Mouse (Mus musculus) Patski (cell line): Measurements from ENCODE around the gene H2-DMa. TPM values are rescaled to one million over a fixed set of nuclear protein-coding genes. Genes with fewer than 3 reads are reported as not detected.

ENCODE experiments used
- ATAC-seq: fragments of 100-300 bp; one replicate; pipeline ENCODE4 v1.8.0; 2021
- CTCF ChIA-PET: fragments of 350-600 bp; sonication (Branson Sonifier 250); formaldehyde crosslinking; loops from one replicate; lab custom pipeline; 2022; ENCODE audit warnings: inconsistent platforms; lab: Charles Lee
- POLR2A ChIA-PET: fragments of 350-600 bp; sonication (Branson Sonifier 250); formaldehyde crosslinking; loops from one replicate; lab custom pipeline; 2022; ENCODE audit warnings: antibody characterized with exemption, inconsistent platforms; lab: Charles Lee
- DNase-seq: peaks from one replicate; pipeline ENCODE4 v3.0.0-alpha.2; 2011; ENCODE audit warnings: low read depth, low spot score
- H3K27me3 ChIP-seq: fragments of 371-371 bp; one replicate; pipeline ENCODE4 v1.5.1; 2021
- CTCF ChIP-seq: fragments of 100-300 bp; IDR thresholded peaks from one replicate; pipeline ENCODE4 v1.5.1; 2021
- in situ Hi-C: fragments of 300-500 bp; cut with MboI; formaldehyde crosslinking; loops from 3 replicates; pipeline ENCODE4 v1.11.1; 2018; ENCODE audit warnings: low pct_unique_long_range_greater_than_20kb, mixed read lengths
- polyA plus RNA-seq: library from polyadenylated mRNA; unstranded; gene quantifications from one replicate; pipeline ENCODE4 v1.2.3, GENCODE M21; 2021

The H2-DMa gene
- polyA plus RNA-seq, 1 experiment from 2014 or later: 17.1 TPM

GRCm38 (mm10) chr17:34090923-34091322 lies 28.4 kb upstream of the H2-DMa start:
- peaks cover 3% of the 10 kb centered on the region for H3K27me3 ChIP-seq
- in situ Hi-C loops: no loop called here
- ATAC-seq (no peak), DNase-seq (no peak)
- CTCF ChIA-PET: interaction anchor here (0.8 kb wide), 1 partner anchor 10 kb away, joined by 3 read pairs; no protein-coding TSS in a partner anchor
- POLR2A ChIA-PET: no interaction called here
- TF ChIP-seq CTCF: no peak

GRCm38 (mm10) chr17:34092197-34092875 lies 27.0 kb upstream of the H2-DMa start, which contains the start of gene H2-Oa:
H2-Oa (plus strand) TSS chr17:34092340.
- CTCF ChIA-PET: interaction anchor here (0.7 to 1.2 kb wide), 3 partner anchors 9 to 15 kb away, joined by 3 to 4 read pairs (median 3); no protein-coding TSS in a partner anchor
- in situ Hi-C loops: no loop called here
- POLR2A ChIA-PET: no interaction called here
- H3K27me3 ChIP-seq: peaks cover 3% of the 10 kb centered on the region
- no peak for TF ChIP-seq CTCF
- ATAC-seq: no peak
- no peak for DNase-seq

GRCm38 (mm10) chr17:34093199-34093874 lies 26.0 kb upstream of the H2-DMa start:
- no peak for DNase-seq
- H3K27me3 ChIP-seq: peaks cover 3% of the 10 kb centered on the region
- ATAC-seq: no peak
- TF ChIP-seq CTCF: no peak
- in situ Hi-C loops: no loop called here
- ChIA-PET POLR2A (interaction anchor here (1.0 kb wide), 1 partner anchor 27 kb away, joined by 3 read pairs; no protein-coding TSS in a partner anchor), CTCF (interaction anchor here (0.6 to 1.2 kb wide), 3 partner anchors 8 to 25 kb away, joined by 3 read pairs; no protein-coding TSS in a partner anchor)

GRCm38 (mm10) chr17:34094283-34095035 lies 24.9 kb upstream of the H2-DMa start:
- in situ Hi-C loops: no loop called here
- POLR2A ChIA-PET: no interaction called here
- TF ChIP-seq CTCF: no peak

GRCm38 (mm10) chr17:34096497-34097010 lies 22.8 kb upstream of the H2-DMa start:
- ChIA-PET POLR2A (interaction anchor here (0.5 kb wide), 1 partner anchor 12 kb away, joined by 3 read pairs; no protein-coding TSS in a partner anchor), CTCF (interaction anchor here (0.8 to 0.9 kb wide), 4 partner anchors 9 to 39 kb away, joined by 3 read pairs; no protein-coding TSS in a partner anchor)
- DNase-seq (no peak), ATAC-seq (no peak)
- in situ Hi-C loops: no loop called here
- no peaks in the 10 kb centered on the region for H3K27me3 ChIP-seq
- TF ChIP-seq CTCF: no peak

More at GRCm38 (mm10) chr17:34094283-34095035, 24.9 kb upstream of the H2-DMa start:
- ATAC-seq (no peak), DNase-seq (no peak)
- H3K27me3 ChIP-seq: peaks cover 3% of the 10 kb centered on the region
- CTCF ChIA-PET: interaction anchor here (1.2 kb wide), 1 partner anchor 12 kb away, joined by 3 read pairs; no protein-coding TSS in a partner anchor

- H3K27me3 ChIP-seq: no peaks in the 10 kb centered on the region
- ATAC-seq (no peak), DNase-seq (no peak)
- ChIA-PET POLR2A (no interaction called here), CTCF (interaction anchor here (0.8 to 0.9 kb wide), 2 partner anchors 8 to 22 kb away, joined by 3 to 4 read pairs; no protein-coding TSS in a partner anchor)
- no peak for TF ChIP-seq CTCF
- in situ Hi-C loops: no loop called here
Measured at GRCm38 (mm10) chr17:34097272-34097671, 22.1 kb upstream of the H2-DMa start.

- DNase-seq: no peak
- ATAC-seq: no peak
- TF ChIP-seq CTCF: no peak
- no peaks in the 10 kb centered on the region for H3K27me3 ChIP-seq
- in situ Hi-C loops: no loop called here
- ChIA-PET POLR2A (no interaction called here), CTCF (interaction anchor here (0.8 to 1.2 kb wide), 2 partner anchors 15 to 71 kb away, joined by 3 to 5 read pairs; no protein-coding TSS in a partner anchor)
Measured at GRCm38 (mm10) chr17:34098709-34099479, 20.4 kb upstream of the H2-DMa start.

GRCm38 (mm10) chr17:34099531-34099930 lies 19.8 kb upstream of the H2-DMa start:
- in situ Hi-C loops: no loop called here
- ATAC-seq: no peak
- POLR2A ChIA-PET: no interaction called here

GRCm38 (mm10) chr17:34101185-34101584 lies 18.2 kb upstream of the H2-DMa start:
- ChIA-PET CTCF (interaction anchor here (0.8 to 3.0 kb wide), 18 partner anchors 9 to 137 kb away, joined by 3 to 16 read pairs (median 4); partner anchors contain the start of gene H2-Ob), POLR2A (interaction anchor here (0.8 to 1.5 kb wide), 2 partner anchors 11 to 67 kb away, joined by 3 read pairs; no protein-coding TSS in a partner anchor)
- DNase-seq: no peak
- in situ Hi-C loops: loop anchor here (5.0 to 25.0 kb wide), 2 partner anchors 66 to 1811 kb away; partner anchors contain the start of genes Atat1, Mrps18b and Ppp1r10
- no peaks in the 10 kb centered on the region for H3K27me3 ChIP-seq
- no peak for ATAC-seq
- TF ChIP-seq CTCF: no peak

More at GRCm38 (mm10) chr17:34099531-34099930, 19.8 kb upstream of the H2-DMa start:
- TF ChIP-seq CTCF: no peak
- H3K27me3 ChIP-seq: no peaks in the 10 kb centered on the region
- no peak for DNase-seq
- CTCF ChIA-PET: interaction anchor here (1.2 kb wide), 1 partner anchor 71 kb away, joined by 5 read pairs; no protein-coding TSS in a partner anchor
